Mouse (Mus musculus) liver, embryonic 12.5 days (tissue): Measurements from ENCODE around the gene Ptpn7. TPM values are rescaled to one million over a fixed set of nuclear protein-coding genes. Genes with fewer than 3 reads are reported as not detected.
A peak's percentile ranks its signal among the peaks of the same experiment; 100 is the strongest.

Experiments
- ATAC-seq: fragments of 200-750 bp; cut with Nextera tagmentation; 2 replicates; pipeline ENCODE4 v1.8.0; 2017; ENCODE audit warnings: moderate number of reproducible peaks, mild to moderate bottlenecking, moderate library complexity
- H3K27ac ChIP-seq: fragments of 300-500 bp; sonication (generic); 2 replicates; pipeline ENCODE4 v1.5.1; 2016; ENCODE audit warnings: mild to moderate bottlenecking
- H3K27me3 ChIP-seq: fragments of 300-500 bp; sonication (generic); replicated peaks from 2 replicates; pipeline ENCODE4 v1.6.1; 2016; ENCODE audit warnings: mild to moderate bottlenecking, moderate library complexity
- H3K36me3 ChIP-seq: fragments of 300-500 bp; sonication (generic); 2 replicates; pipeline ENCODE4 v1.6.1; 2016; ENCODE audit warnings: mild to moderate bottlenecking, moderate library complexity
- H3K4me1 ChIP-seq: fragments of 300-500 bp; sonication (generic); 2 replicates; pipeline ENCODE4 v1.6.1; 2016
- H3K4me2 ChIP-seq: fragments of 300-500 bp; sonication (generic); 2 replicates; pipeline ENCODE4 v1.6.1; 2016; ENCODE audit warnings: mild to moderate bottlenecking, moderate library complexity
- H3K4me3 ChIP-seq: fragments of 300-500 bp; sonication (generic); 2 replicates; pipeline ENCODE4 v1.5.1; 2016; ENCODE audit warnings: mild to moderate bottlenecking, moderate library complexity
- H3K9ac ChIP-seq: fragments of 300-500 bp; sonication (generic); 2 replicates; pipeline ENCODE4 v1.6.1; 2016; ENCODE audit warnings: mild to moderate bottlenecking, moderate library complexity
- H3K9me3 ChIP-seq: fragments of 300-500 bp; sonication (generic); replicated peaks from 2 replicates; pipeline ENCODE4 v1.6.1; 2016; ENCODE audit warnings: mild to moderate bottlenecking, moderate library complexity
- WGBS: fragments of 180-500 bp; shearing (Covaris S2); methylation state at CpG from one replicate; pipeline ENCODE4 v1.1.7; 2016; ENCODE audit not compliant: insufficient replicate concordance; 5-methylcytosine and 5-hydroxymethylcytosine counted together
- polyA plus RNA-seq: library from polyadenylated mRNA; unstranded; fragments of >200 nt; fragmentation: Nextera tagmentation; extraction: Ambion mirVana; gene quantifications from 2 replicates; pipeline ENCODE4 v1.2.1, GENCODE M21; 2016

Ptpn7 gene
- polyA plus RNA-seq, 1 experiment from 2014 or later: 25.9 TPM

GRCm38 (mm10) chr1:135130376-135131018 lies 2.0 kb upstream of the Ptpn7 start:
- H3K4me2 ChIP-seq: peak overlapping the region; percentile 66
- H3K27me3 ChIP-seq: peaks cover 27% of the 10 kb centered on the region
- 0 out of 2 replicates have a peak overlapping the region, but pooled peaks have one; percentile 8 for H3K4me3 ChIP-seq
- H3K4me1 ChIP-seq: peaks cover 71% of the 10 kb centered on the region
- no peaks in the 10 kb centered on the region for H3K9me3 ChIP-seq
- no peak overlapping the region for H3K27ac ChIP-seq
- no peak for ATAC-seq
- 23% methylated on average over 2 of the region's 2 CpGs for WGBS
- H3K36me3 ChIP-seq: no peaks in the 10 kb centered on the region
- no peak overlapping the region for H3K9ac ChIP-seq

DNA sequence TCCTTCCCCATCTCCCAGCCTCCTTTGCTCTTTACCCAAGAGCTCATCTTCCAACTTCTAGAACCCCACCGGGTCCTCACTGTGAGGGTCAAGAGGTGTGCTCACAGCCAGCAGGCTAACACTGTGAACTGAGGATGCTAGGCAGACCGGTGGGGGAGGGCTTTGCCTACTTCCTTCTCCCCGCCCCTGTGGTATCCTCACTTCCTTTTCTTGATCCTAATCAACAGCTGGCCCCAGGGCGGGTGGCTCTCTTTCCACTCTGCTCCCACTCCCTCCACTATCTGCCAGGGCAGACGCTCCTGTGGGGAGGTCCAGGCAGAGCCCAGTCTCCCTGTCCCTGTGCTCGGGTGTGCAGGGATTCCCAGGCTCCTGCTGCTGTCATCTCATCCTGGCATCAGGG lies 1.5 kb upstream of the Ptpn7 start:
- peaks cover 71% of the 10 kb centered on the region for H3K4me1 ChIP-seq

GRCm38 (mm10) chr1:135131560-135131959 lies 940 bp upstream of the Ptpn7 start:
- WGBS: 15% methylated on average over 8 of the region's 8 CpGs
- ATAC-seq: no peak
- peak overlapping the region; percentile 72 for H3K27ac ChIP-seq

More for the DNA sequence above, 1.5 kb upstream of the Ptpn7 start:
- Histone ChIP-seq H3K9ac (peak overlapping the region; percentile 58; the same call in 1 of the 2 replicates), H3K27me3 (peaks cover 27% of the 10 kb centered on the region), H3K4me2 (peak overlapping the region; percentile 66), H3K4me3 (0 out of 2 replicates have a peak overlapping the region, but pooled peaks have one; percentile 8), H3K9me3 (no peaks in the 10 kb centered on the region), H3K36me3 (no peaks in the 10 kb centered on the region), H3K27ac (peak overlapping the region; percentile 72)
- ATAC-seq: peak; percentile 42; the same call in 1 of the 2 replicates
- 9% methylated on average over 6 of the region's 6 CpGs for WGBS

GRCm38 (mm10) chr1:135132893-135133369 lies 431 bp downstream of the Ptpn7 start:
- Histone ChIP-seq H3K27ac (peak overlapping the region; percentile 72), H3K4me1 (peaks cover 79% of the 10 kb centered on the region), H3K27me3 (peaks cover 19% of the 10 kb centered on the region), H3K9ac (peak overlapping the region; percentile 58), H3K36me3 (peaks cover 12% of the 10 kb centered on the region), H3K4me3 (peak overlapping the region; percentile 38), H3K4me2 (peak overlapping the region; percentile 66), H3K9me3 (no peaks in the 10 kb centered on the region)
- ATAC-seq: peak; percentile 53
- WGBS: 8% methylated on average over 9 of the region's 9 CpGs

More at GRCm38 (mm10) chr1:135131560-135131959, 940 bp upstream of the Ptpn7 start:
- H3K4me2 ChIP-seq: peak overlapping the region; percentile 66
- H3K9me3 ChIP-seq: no peaks in the 10 kb centered on the region
- 0 out of 2 replicates have a peak overlapping the region, but pooled peaks have one; percentile 8 for H3K4me3 ChIP-seq
- peak overlapping the region; percentile 58; the same call in 1 of the 2 replicates for H3K9ac ChIP-seq
- 0 out of 2 replicates have a peak, but pooled peaks cover under 1% of the 10 kb centered on the region for H3K36me3 ChIP-seq
- H3K4me1 ChIP-seq: peaks cover 71% of the 10 kb centered on the region
- H3K27me3 ChIP-seq: peaks cover 27% of the 10 kb centered on the region

DNA sequence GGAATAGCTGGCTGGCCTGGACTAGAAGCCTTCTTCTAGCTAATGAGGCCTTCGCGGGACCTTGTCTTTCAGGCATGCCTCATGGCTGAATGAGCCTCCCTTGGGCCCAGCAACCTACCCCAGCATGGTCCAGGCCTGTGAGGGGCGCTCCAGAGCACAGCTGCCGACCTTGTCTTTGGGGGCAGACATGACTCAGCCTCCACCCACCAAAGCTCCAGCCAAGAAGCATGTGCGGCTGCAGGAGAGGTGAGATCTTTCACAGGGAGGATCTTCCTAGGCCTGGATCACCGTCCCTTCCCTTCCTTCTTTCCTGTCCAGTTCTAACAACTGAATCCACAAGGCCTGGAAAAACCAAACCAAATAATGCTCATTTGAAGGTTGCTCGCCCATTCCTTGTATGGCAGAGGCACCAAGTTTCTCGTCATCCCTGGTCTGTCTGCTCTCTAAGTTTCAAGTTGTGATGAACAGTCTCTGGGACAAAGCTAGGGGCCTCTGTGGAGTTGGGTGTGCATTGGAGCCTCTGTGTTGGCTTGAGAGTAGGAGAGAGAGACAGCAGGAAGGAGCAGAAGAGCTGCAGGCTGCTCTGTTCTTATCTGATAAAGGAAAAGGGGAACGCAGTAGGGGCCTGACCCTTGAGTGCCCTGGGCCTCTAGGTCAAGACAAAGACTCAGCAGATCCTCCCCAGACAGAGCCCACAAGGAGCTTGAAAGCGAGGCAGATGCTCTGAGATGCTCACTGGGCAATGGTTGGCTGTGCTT lies 1.4 kb downstream of the Ptpn7 start:
- 22% methylated on average over 10 of the region's 10 CpGs for WGBS
- peak overlapping the region; percentile 66 for H3K4me2 ChIP-seq
- H3K9me3 ChIP-seq: no peaks in the 10 kb centered on the region
- H3K27ac ChIP-seq: peak overlapping the region; percentile 72
- ATAC-seq: 0 out of 2 replicates have a peak, but pooled peaks have one; percentile 22
- peaks cover 12% of the 10 kb centered on the region for H3K36me3 ChIP-seq
- peak overlapping the region; percentile 58 for H3K9ac ChIP-seq
- H3K27me3 ChIP-seq: peaks cover 11% of the 10 kb centered on the region
- H3K4me1 ChIP-seq: peaks cover 71% of the 10 kb centered on the region
- peak overlapping the region; percentile 38 for H3K4me3 ChIP-seq

- H3K9ac ChIP-seq: no peak overlapping the region
- H3K27ac ChIP-seq: no peak overlapping the region; the same call in 1 of the 2 replicates
- WGBS: 65% methylated on average over 8 of the region's 8 CpGs
- no peaks in the 10 kb centered on the region for H3K27me3 ChIP-seq
- no peak overlapping the region for H3K4me3 ChIP-seq
- H3K9me3 ChIP-seq: no peaks in the 10 kb centered on the region
- peak overlapping the region; percentile 66 for H3K4me2 ChIP-seq
- no peak for ATAC-seq
- peaks cover 58% of the 10 kb centered on the region for H3K4me1 ChIP-seq
- peaks cover 23% of the 10 kb centered on the region for H3K36me3 ChIP-seq
Measured at GRCm38 (mm10) chr1:135135111-135135787, 2.7 kb downstream of the Ptpn7 start.

DNA sequence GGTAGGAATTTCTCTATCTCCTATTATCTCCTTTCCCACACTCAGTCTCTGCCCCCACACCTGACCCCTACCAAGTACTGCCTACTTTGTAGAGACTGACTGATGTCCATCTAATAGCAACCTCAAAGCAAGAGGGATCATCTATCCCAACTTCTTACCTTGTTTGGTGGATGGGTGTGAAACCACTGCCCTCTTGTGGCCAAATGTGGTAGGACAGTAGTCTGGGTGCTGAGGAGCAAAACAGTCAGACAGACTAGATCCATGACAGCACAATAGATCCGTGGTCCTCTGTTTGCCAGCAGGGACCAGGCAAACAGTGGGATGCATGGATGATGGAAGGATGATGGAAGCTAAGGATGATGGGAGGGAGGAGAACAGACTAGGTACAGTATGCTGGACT lies 4.0 kb downstream of the Ptpn7 start:
- H3K4me1 ChIP-seq: peaks cover 47% of the 10 kb centered on the region
- no peak overlapping the region for H3K4me3 ChIP-seq
- no peaks in the 10 kb centered on the region for H3K9me3 ChIP-seq
- H3K4me2 ChIP-seq: no peak overlapping the region
- H3K27ac ChIP-seq: no peak overlapping the region
- WGBS: 8% methylated on average over 1 of the region's 1 CpGs
- ATAC-seq: no peak
- H3K36me3 ChIP-seq: peaks cover 32% of the 10 kb centered on the region
- no peaks in the 10 kb centered on the region for H3K27me3 ChIP-seq
- H3K9ac ChIP-seq: no peak overlapping the region

DNA sequence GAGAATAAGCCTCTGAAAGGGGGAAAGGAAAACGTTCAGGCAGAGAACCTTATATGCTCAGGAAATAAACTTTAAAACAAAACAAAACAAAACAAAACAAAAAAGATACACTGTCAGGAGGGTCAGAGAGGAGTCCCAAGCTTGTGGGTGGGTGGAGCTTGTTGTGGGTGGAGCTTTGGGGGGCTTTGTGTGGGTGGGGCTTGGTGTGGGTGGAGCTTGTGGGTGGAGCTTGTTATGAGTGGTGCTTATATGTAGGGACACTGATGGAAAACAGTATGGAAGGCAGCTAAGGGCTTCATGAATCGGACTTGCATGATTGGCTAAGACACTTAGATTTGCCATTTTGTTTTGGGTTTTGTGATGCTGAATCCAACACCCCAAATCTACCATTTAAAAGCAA lies 7.4 kb downstream of the Ptpn7 start:
- H3K27ac ChIP-seq: no peak overlapping the region
- H3K4me1 ChIP-seq: peaks cover 13% of the 10 kb centered on the region
- no peak overlapping the region for H3K9ac ChIP-seq
- WGBS: 63% methylated on average over 2 of the region's 2 CpGs
- no peak overlapping the region for H3K4me3 ChIP-seq
- ATAC-seq: no peak
- H3K4me2 ChIP-seq: no peak overlapping the region
- H3K9me3 ChIP-seq: no peaks in the 10 kb centered on the region
- H3K36me3 ChIP-seq: peaks cover 54% of the 10 kb centered on the region
- H3K27me3 ChIP-seq: peaks cover 5% of the 10 kb centered on the region; the same call in 1 of the 2 replicates

- Histone ChIP-seq H3K4me1 (peaks cover 17% of the 10 kb centered on the region), H3K36me3 (peaks cover 46% of the 10 kb centered on the region), H3K27me3 (peaks cover 5% of the 10 kb centered on the region; the same call in 1 of the 2 replicates), H3K4me2 (no peak overlapping the region), H3K9me3 (no peaks in the 10 kb centered on the region), H3K4me3 (no peak overlapping the region), H3K27ac (no peak overlapping the region), H3K9ac (no peak overlapping the region)
- 68% methylated on average over 2 of the region's 2 CpGs for WGBS
- no peak for ATAC-seq
Measured at GRCm38 (mm10) chr1:135142452-135142851, 10.0 kb downstream of the Ptpn7 start.

- no peak for ATAC-seq
- Histone ChIP-seq H3K36me3 (peaks cover 42% of the 10 kb centered on the region), H3K9me3 (no peaks in the 10 kb centered on the region), H3K4me3 (no peak overlapping the region), H3K27ac (no peak overlapping the region), H3K4me1 (peaks cover 26% of the 10 kb centered on the region), H3K9ac (no peak overlapping the region), H3K4me2 (no peak overlapping the region), H3K27me3 (peaks cover 5% of the 10 kb centered on the region; the same call in 1 of the 2 replicates)
- WGBS: 72% methylated on average over 2 of the region's 2 CpGs
Measured at GRCm38 (mm10) chr1:135143940-135144339, 11.4 kb downstream of the Ptpn7 start.

GRCm38 (mm10) chr1:135146077-135146945 lies 13.8 kb downstream of the Ptpn7 start, which contains the start of gene Arl8a:
Gene Arl8a (plus strand): TSS chr1:135146824.
- H3K27me3 ChIP-seq: peaks cover 5% of the 10 kb centered on the region; the same call in 1 of the 2 replicates
- H3K36me3 ChIP-seq: peaks cover 27% of the 10 kb centered on the region
- peak within 1 kb of the TSS; percentile 82 for H3K9ac ChIP-seq
- ATAC-seq: peak; percentile 89
- H3K27ac ChIP-seq: peak within 1 kb of the TSS; percentile 83
- no peaks in the 10 kb centered on the region for H3K9me3 ChIP-seq
- H3K4me3 ChIP-seq: peak within 1 kb of the TSS; percentile 78
- peak within 1 kb of the TSS; percentile 98 for H3K4me2 ChIP-seq
- peaks cover 26% of the 10 kb centered on the region for H3K4me1 ChIP-seq
- WGBS: 1% methylated on average over 78 of the region's 78 CpGs
